13 mouse cellular contexts compared by ENCODE assay signal in the genomic region with DNA sequence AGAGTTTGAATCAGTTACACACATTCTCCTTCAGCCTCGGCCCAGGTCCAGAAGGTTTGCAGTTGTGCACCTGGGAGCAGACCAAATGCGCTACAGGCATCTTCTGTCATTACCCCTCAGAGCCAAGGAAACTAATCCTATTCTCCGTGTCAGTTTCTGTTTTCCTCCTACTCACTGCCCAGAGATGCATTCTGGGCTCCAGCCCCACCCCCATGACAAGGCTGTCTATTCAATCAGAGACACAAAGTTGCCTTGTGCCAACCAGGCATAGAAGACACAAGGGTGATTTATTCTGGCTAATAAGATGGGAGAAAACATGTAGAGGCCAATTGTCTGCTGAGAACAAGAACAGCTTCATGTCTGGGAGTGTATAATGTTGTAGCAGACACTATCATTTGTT. TPM values are rescaled to one million over a fixed set of nuclear protein-coding genes. Genes with fewer than 3 reads are reported as not detected.
DNase-seq lines count a peak whose midpoint lies in the region.
"Had no signal": no experiment of that assay in that cellular context is flagged by ENCODE, and none has a peak within 500 bp of the region (broad histone marks: within the 10 kb centered on the region; RNA-seq: fewer than 3 reads in every experiment).

No protein-coding gene starts in this region.

- peak; percentile 34 for DNase-seq in layer of hippocampus, adult 11-12 months (ENCODE audit: low spot score)
- no peak for DNase-seq in layer of hippocampus, postnatal 25 days (ENCODE audit: extremely low spot score in 1 of 2, low spot score in 1 of 2)
- DNase-seq in right cerebral cortex, postnatal 10 days (ENCODE audit: low spot score in 2 of 2) = peak; percentile 67 to 68
- DNase-seq in right cerebral cortex, postnatal 36 days (ENCODE audit: low spot score in 2 of 2) = no peak
- DNase-seq in layer of hippocampus, adult 9-11 months = peak; percentile 59
- DNase-seq in urinary bladder, adult 18-20 months (ENCODE audit: low spot score in 2 of 2) = no peak
- DNase-seq in T-cell, adult 2 months (ENCODE audit: low spot score) = no peak
- DNase-seq: heart, adult 2 months; kidney, adult 2 months; lung, adult 2 months had no signal

RNA-seq across cellular contexts. Expression of gene Rgr, which starts 35.1 kb away (rescaled TPM):
- not detected for total RNA-seq in layer of hippocampus, postnatal 25 days (2021)
- total RNA-seq: adrenal gland, adult 18-20 months; CH12.LX; heart, adult 2 months; heart, postnatal 25 days had no signal

RNA-seq across cellular contexts. Expression of gene Lrit1, which starts 41.0 kb away (rescaled TPM):
- not detected for total RNA-seq in layer of hippocampus, postnatal 25 days (2021)
- total RNA-seq: adrenal gland, adult 18-20 months; CH12.LX; heart, adult 2 months; heart, postnatal 25 days had no signal

RNA-seq across cellular contexts. Expression of gene Ccser2, which starts 45.1 kb away (rescaled TPM):
- 10 to 100 TPM; 78.8 to 84.9 TPM for total RNA-seq in layer of hippocampus, postnatal 25 days (2021)

RNA-seq across cellular contexts. Expression of gene Lrit2, which starts 54.1 kb away (rescaled TPM):
- total RNA-seq in layer of hippocampus, postnatal 25 days (2021) = not detected
- total RNA-seq: adrenal gland, adult 18-20 months; CH12.LX; heart, adult 2 months; heart, postnatal 25 days had no signal

Comparison
In these comparisons a context has a peak if more than half of its experiments do, and no peak if none do; other contexts are left out.
1. DNase-seq: peak in layer of hippocampus, adult 11-12 months (single experiment), right cerebral cortex, postnatal 10 days (2 of 2) and layer of hippocampus, adult 9-11 months (single experiment); none in layer of hippocampus, postnatal 25 days (0 of 2), right cerebral cortex, postnatal 36 days (0 of 2), urinary bladder, adult 18-20 months (0 of 2) and T-cell, adult 2 months (single experiment).